Mouse (Mus musculus) Muller cell, postnatal 12 days (primary cell): Measurements from ENCODE around the gene Flcn.

Source experiments
- DNase-seq: peaks from one replicate; pipeline ENCODE4 v3.0.0-alpha.2; 2015; ENCODE audit errors: inconsistent ontology term

Flcn gene

DNA sequence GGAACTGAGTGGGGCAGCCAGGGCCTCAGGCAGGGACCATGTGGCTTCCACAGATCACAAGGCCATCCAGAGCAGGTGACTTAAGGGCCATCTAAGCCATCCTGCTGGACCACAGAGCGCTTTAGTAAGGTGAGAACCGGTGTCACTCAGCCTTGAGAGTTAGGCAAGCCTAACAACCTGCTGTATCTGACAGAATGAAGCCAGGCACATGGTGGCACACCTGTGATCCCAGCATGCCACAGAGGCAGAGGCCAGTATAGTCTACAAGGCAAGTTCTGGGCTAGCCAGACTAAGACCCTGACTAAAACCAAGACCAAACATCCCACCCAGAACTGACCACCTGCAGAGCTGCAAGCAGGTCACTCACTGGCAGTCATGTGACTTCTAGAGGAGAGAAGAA, 4.2 kb downstream of the Flcn start:
- DNase-seq, result no peak

DNA sequence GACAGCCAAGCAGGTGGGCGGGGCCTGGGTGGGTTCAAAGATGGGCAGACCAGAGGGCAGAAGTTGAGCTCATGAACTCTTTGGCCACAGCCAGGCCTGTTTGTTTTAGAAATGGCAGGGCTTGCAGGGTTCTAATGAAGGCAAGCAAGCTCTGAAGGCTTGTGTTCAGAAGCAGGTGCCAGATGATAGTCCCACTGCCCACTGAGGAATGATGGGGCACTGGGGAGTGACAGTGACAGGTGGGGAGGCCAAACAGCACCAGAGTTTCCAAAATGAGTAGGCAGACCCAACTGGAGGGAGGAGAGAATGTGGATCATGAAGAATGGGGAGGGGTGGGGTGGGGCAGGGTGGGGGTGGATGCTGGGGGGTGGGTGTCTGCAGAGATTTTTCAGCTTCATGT, 4.6 kb downstream of the Flcn start:
- DNase-seq, result no peak

DNA sequence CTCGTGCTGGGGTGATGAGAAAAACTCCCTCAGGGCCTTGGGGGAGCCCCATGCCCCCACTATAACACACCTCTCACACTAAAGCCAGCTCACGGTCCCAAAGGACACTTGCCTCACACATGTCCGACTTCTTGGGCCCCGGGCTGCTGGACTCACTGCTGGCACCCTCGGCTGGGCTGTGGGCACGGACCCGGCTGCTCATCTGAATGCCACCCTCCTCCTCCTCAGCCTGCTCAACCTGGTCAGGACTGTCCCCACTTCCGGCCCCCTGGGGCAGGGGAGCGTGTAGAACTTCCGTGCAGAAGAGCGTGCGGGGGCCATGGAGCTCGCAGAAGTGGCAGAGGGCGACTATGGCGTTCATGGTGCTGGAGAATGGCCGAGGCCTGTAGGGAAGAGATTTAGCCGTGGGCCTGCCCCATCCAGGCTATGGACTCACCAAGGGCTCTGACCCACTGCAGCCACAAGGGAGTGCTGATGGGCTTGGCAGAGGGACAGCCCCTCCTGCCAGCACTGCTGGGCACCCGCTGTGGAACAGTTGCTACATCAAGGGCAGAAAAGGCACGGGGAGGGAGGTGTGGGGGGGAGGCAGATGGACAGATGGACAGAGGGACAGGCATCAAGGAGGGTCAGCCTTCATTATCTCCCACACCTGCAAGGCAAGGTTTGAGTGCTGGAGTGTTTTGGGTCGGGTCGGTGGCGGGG, 5.3 kb downstream of the Flcn start:
- DNase-seq, result no peak

DNA sequence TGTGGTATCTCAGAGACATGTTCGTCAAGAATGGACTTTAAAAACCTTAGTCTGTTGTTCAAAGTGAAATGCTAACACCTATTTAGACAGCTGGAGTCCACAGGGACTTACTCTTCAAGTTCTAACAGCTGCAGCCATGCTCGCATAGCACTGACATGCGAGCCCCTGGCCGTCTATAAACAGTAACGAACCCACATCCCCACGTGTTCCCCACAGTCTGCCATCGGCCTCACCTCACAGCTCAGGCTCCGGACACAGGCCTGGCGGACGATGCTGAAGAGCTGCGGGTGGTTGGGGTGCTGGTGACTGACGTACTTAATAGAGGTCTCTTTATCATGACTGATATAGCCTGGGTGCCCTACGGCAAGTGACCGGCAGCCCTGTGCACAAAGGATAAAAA, 6.3 kb downstream of the Flcn start:
- no peak for DNase-seq

DNA sequence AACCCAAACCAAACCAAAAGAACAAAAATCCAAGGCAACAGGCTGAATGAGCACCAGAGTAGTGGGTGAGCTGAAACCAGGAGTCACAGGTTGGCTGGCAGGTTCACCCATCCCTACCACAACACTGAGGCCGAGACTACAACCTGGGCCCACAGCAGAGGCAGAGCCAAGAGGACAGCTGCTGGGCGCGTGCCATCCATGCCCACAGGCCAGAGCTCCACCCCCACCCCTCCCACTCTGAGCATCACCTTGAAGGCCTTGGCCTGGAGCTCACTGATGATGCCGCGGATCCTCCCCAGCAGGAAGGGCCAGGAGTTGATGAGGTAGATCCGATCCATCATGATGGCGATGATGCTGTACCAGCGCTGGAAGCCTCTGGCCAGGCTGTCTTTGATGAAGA, 7.9 kb downstream of the Flcn start:
- DNase-seq, result no peak

DNA sequence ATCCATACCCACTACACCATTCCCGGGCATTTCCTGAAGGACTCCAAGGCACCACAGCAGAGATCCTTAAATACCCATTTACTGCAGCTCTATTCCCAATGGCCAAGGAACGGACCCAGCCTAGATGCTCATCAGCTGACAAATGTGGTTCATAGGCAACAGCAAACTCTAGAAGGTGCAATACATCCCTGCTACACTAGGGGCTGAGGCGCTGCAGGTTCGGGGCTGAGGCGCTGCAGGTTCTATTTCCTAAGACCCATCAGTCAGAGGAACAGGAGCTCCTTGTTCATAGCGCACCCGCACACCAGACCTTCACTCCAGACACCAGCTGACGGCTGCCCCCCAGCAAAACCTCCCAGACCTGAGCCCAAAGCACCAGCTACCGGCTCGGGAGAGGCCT, 9.4 kb downstream of the Flcn start:
- DNase-seq, result no peak

DNA sequence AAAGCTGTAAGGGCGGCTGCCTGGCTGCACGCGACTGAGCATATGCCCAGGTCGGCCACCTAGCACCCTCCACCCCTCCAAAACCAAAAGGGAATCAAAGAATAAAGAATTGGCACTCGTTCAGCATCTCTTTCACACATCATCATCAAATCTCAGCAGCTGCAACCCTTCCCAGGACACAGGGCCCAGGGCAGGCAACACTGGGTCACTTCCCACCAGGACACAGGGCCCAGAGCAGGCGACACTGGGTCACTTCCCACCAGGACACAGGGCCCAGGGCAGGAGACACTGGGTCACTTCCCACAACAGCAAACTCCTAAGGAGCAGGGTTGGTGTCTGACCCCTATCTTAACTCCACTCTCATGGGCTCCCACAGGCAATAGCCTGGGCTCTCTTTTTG, 16.4 kb downstream of the Flcn start:
- DNase-seq, result no peak

DNA sequence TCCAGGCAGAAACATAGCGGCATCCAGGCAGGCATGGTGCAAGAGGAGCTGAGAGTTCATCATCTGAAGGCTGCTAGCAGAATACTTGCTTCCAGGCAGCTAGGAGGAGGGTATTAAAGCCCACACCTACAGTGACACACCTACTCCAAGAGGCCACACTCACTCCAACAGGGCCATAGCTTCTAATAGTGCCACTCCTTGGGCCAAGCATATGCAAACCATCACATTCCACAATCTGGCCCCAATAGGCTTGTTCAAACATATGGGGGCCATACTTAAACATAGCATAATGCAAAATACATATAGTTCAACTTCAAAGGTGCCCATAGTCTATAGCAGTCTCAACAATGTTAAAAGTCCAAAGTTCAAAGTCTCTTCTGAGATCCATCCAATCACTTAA, 20.5 kb downstream of the Flcn start:
- DNase-seq, result no peak

DNA sequence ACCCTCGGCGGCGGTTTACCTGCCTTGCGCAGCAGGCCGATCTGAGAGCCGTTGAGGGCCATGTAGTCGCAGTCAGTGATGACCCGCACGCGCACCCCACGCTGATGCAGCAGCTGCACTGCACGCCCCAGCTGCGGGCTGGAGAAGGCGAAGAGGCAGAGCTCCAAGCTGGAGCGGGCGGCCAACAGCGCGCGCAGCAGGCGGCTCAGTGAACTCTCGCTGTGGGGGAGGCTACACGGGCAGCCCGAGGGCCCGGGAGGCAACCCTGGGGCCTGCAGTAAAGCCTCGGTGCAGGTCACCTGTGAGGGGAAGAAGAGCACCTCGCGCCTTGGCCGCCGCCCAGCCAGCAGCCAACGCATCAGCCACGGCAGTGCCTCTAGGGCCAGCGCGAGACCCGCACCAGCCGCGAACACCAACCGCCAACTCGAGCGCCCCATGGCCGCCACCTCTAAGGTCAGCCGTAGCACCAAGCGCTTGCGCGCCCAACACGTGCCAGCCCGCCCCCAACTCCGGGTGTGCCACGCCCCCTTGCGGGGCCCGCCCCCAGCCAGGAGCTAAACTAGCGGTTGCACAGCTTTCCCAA, 22.5 kb downstream of the Flcn start, which contains the start of gene Pld6:
TSS of gene Pld6 (minus strand) at position 447 of the 583 bp plus-strand sequence.
- DNase-seq, result peak; percentile 60

DNA sequence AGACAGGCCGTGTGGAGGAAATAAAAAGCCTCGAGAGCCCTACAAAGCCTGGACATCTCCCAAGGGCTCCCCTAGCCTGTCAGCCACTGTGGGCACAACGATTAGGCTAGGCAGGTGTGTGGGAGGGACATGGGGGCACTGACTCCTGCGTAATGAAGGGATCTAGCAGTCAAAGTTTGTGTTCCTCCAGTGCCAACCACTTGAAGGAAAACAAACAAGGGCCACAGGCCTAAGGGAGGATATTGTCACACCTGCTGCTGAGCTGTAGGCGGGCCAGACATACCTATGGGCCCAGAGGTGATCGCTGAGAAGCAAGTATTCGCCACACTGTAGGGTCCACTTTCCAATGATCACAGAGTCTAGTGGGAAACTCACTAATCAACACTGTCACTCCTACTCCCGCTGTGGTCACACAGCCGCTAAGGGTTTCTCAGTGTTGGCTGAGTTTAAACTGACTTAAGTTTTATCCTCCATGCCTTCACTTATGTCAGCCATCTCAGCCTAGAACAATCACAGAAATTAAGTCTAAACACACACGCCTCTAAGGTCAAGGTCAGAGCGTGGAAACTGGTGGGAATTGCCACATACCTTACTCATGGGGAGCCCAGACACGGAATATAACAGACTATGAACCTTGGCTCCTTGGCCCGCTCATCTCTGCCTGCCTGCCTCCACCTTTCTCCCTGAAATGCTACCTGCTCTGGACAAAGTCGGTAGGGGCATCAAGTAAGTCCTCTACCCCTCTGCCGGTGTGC, 23.2 kb downstream of the Flcn start:
- DNase-seq, result no peak

DNA sequence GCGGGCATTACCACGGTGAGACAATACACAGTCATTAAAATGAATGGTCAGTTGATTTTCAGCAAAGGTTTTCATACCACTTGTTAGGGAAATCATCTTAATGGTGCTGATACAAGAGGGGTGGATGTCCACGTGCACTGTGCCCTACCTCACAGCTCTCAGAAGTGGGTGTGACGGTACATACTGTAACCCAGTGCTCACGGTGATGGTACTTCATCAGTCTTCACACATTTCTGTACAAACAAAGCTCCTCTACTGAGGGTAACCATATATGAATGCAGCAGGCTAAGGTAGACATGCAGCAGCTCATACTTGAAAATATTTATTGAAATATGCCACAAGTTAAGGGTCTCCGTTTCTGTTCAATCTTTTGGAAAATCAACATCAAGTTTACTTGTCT, 26.2 kb downstream of the Flcn start:
- DNase-seq, result no peak

DNA sequence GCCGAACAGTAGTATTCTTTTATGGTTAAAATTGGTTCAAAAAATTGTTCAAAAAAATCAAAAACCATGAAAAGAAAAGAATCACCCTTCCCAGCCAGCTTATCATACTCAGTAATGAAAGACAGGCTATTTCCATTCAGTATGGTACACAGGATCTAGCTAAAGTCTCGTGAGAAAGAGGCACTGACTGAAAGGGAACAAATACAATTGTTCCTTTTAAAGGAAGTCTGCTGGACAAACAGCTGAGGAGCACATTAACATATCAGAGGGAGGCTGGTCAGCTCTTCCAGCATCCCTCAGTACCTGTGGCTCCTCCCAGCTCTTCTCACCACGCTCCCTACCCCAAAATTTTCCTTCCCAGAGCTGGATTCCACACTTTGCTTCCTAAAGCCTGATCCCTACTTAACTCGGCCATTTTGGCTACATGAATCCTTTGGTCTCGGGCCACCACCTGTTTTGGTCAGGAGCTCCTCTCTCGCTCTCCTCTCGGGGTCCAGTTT, 27.7 kb downstream of the Flcn start:
- no peak for DNase-seq

DNA sequence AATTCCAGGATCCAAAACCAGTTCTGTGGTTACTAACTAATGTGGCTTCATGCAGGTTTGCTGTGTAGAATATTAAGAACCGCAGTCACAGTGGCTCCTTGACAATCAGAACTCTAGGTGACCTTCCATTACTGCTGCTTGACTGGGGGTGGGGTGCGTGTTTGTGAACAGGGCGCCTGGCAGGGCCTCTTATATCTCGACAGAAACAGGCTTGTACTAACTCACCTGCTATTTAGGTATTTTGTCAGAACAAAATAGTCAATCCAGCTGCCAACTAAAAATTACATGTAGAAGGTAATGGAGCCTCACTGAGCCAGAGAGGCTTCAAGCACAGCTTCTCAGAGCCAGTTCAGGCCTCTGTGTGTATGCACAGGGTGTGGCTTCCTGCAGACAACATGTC, 29.6 kb downstream of the Flcn start:
- DNase-seq, result no peak

DNA sequence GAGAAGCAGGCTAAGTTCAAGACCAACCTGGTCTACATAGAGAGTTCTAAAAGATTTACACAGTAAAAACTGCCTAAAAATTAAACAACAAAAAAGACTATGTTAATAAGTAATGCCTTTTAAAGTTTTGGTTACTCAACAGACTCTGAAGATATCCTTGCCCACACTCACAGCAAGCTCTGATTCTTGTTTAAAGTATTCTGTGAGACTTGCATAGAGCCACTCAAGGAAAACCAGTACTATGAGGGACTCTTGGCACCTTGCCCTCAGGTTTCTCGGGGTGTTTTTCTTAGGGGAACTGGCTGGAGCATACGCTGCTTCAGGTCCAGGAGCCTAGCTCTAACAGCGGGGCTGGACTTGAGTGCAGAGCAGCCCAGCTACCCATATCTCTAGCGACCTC, 30.4 kb downstream of the Flcn start:
- DNase-seq, result no peak

DNA sequence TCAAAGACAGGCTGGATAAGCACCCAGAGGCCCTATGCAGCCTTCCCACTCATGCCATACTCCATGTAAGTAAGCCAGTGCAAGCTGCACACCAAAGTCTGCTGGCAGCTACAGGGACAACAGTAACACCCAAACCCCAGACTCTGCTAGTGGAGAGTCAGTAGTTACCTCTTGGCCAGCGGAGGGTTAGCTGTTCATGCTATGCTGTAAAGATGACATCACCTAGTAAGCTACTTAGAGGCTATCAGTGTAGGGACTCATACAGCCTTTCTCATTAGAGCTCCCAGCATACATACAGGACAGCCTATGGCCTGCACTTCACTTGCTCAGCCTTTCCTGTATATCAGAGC, 31.0 kb downstream of the Flcn start:
- no peak for DNase-seq

DNA sequence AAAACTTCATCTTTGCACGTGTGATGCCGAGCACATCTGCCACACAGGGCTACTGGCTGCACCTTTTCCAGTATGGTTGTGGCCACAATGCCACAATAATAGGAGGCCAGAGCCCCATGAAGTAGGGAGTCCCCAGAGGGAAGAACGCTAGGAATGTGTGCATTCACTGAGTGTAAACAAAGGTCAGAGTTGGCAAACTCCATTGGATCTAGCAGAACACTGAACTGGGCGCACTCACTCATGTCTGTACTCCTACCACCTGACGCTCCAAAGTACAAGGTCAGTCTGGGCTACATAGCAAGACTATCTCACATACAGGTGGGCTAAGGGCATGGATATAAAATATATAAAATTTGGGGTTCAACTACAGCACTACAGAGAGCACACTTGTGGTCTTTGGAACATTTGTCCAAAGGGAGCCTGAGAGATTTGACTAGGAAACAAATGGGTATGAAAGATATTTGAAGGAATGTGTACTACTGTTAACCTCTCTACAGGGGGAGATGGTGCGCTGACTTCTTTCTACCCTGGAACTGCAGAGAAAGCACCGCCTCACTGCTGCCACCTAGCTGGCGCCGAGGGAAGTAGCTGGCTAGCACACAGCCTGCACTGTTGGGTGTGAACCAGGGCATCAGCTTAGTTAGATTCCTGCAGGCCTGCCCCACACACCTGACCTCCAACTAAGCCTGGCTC, 31.5 kb downstream of the Flcn start:
- DNase-seq, result peak; percentile 60

DNA sequence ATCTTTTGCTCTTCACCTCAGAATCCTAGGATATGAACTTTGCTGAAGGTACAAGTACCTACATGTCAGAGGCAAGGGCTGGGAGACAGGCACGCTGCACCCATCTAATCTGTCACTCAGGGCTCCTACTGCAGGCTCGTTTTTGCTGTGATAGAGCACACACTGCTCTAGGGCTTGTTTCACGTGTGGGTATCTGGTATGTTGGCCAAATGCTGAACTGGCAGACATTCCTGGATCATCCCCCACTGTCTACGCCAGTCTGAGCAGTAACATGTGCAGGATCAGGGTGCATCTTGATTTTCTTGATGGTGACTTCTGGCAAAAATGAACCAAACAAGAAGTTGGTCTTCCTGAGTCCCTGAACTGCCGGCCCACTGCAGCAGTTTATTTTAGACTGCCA, 32.6 kb downstream of the Flcn start:
- no peak for DNase-seq

DNA sequence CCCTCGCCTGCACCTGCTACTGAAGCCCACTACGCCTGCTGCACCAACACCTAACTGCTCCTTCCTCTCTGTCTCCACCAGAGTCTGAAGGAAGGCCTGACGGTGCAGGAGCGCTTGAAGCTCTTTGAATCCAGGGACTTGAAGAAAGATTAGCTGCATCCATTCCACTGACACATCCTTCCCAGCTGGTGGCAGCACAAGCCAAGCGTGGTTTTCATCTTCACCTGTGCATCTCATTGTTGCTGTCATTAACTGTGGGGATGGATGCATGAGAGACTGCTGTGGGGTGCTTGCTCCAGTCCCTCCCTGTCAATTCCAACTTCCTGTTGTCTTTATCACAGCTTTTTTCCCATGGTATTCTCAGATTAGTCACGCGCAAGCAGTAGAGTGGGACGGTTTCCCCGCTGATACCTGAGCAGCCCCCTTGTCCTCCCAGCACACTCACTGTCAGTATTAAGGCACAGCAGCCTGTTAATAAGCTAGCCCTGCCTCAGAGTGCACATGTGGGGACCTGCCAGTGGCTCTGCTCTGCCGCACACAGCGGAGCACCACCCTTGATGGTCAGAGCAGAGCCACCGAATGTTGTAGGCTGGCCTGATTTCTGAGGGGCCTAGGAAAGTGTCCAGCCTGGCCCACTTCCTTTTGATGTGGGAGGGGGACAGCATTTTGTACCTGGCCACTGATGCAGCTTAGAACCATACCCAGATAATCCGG, 34.2 kb downstream of the Flcn start:
- DNase-seq, result no peak

DNA sequence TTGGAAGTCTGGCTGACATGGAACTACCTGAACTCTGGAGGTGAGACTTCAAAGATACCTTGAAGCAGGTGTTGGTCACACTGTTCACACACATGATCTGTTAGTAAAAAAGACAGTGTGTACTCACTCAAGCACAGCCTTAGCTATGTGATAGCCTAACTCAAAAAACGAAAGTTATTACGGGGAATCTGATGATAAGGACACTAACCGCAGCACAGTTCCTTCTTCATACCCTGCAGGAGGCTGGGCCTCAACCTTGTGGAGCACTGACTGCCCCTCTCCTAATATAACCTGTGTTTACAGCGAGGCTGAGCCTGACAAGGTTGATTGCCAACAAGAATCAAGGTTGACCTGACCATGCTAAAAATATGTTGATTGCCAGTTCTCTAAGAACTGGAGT, 35.3 kb downstream of the Flcn start:
- DNase-seq, result no peak

DNA sequence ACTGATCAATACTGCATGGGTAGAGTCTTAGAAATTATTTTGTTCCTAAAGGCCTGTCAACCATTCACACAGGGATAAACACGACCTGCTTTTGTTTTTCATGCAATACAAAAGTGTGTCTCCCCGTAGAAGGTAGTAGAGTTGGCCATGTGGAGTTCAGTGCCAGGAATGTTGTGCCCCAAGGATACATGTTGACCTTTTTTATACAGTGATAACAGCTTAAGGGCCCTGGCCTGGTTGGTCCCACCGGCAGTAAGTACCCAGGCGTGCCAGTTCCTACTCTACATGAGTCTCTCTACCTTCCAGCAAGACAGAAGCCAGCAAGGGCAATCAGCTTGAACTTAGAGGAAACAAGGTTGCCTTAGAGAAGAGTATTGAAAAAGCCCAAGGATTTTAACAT, 36.9 kb downstream of the Flcn start:
- DNase-seq, result no peak

DNA sequence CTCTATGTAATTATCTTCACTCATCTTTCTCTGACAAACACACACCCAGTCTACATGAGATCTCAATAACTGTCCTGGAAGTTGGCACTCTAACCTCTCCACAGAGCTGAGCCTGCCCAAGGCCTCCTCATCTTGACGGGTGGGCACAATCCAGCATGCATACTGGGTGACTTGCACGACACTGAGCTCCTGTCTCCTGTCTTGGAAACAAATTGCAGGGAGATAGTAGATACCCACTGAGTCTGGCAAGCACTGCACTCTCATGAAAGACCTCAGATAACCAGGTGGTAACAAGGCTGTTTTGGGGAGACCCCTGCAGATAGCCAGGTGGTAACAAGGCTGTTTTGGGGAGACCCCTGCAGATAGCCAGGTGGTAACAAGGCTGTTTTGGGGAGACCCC, 37.5 kb downstream of the Flcn start:
- DNase-seq, result no peak

DNA sequence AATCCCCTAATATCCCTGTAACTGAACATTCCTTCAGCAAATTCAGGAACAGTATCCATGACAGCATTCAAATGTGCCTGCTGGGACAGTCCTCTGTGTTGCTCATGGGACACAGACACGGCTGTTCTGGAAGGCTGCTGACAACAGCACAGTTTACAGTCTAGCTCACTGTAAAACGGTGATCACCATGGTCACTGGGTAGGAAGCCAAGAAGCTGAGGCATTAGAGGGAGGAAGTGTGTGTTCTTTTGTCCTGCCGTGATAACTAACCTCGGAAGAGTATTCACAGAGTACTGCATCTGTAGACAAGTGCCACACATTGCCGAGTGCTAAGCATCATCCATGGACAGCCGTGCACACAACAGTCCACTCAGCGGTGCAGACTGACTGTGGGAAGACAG, 39.1 kb downstream of the Flcn start:
- no peak for DNase-seq
